Mouse (Mus musculus) cerebellum, adult 2 months (tissue): ENCODE measurements around the gene Tdrd5.

ENCODE experiments used
- CTCF ChIP-seq: fragments of 200-500 bp; IDR thresholded peaks from 2 replicates; pipeline ENCODE4 v1.5.1; 2011; ENCODE audit warnings: low read depth, mild to moderate bottlenecking, control low read depth, low read length, moderate library complexity, borderline replicate concordance; ENCODE audit not compliant: insufficient read depth
- POLR2A ChIP-seq: fragments of 200-500 bp; IDR thresholded peaks from 2 replicates; pipeline ENCODE4 v1.6.1; 2011; ENCODE audit warnings: low read length, control low read depth, borderline replicate concordance; ENCODE audit not compliant: insufficient read depth

DNA sequence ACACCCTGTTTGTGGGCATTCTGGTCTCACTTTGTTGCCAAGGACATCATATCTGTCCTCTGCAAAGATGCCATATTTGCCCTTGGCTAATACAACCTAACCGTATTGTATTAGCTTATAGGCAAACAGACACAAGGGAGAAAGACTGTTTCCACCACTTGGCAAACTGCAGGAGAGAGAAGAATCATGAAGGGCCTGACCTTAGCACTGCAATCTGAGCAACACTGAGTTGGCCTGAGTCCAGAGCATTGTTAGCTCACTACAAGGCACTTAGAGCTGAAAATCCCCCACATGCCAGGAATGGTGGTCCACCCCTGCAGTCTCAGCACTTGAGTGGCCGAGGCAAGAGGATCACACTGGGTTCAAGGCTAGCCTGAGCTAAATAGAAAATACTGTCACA lies 84.9 kb downstream of the Tdrd5 start:
- TF ChIP-seq POLR2A (no peak), CTCF (no peak)
